Comparison of ENCODE assay signal across 8 mouse cellular contexts in the genomic region with DNA sequence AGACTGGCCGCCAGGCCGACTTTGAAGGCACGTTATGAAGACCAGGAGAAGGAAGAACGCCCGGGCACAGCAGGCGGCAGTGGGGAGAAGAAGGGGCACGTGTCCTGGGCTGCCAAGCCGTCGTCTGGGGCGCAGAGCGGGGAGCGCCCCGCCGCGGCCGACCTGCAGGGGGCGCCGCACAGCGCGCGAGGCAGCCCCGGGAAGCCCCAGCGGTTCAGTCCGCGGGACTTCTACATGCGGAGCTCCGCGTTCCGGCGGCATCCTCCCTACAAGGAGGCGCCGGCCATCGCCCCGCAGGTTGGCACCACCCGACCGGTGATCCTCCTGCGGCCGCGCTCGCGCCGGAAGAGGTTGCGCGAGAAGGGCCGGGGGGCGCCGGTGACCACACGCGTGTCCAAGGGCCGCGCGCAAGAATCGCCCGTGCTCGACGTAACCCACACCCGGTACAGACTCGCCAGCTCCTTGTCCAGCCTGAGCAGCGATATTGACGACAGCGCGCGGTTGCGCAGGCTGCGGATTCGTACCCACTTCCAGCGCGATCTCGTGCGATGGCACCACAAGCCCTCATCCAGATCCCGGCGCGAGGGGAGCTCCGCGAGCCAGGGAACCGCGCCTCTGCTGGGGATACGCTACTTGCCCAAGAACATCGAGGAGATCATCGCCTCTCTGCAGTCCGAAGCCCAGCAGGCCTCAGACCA. TPM values are rescaled to one million over a fixed set of nuclear protein-coding genes. Genes with fewer than 3 reads are reported as not detected.
DNase-seq lines count a peak whose midpoint lies in the region; ATAC-seq lines count a peak whose summit lies in the region.

No protein-coding gene starts in this region.

- H3K9ac ChIP-seq in kidney, embryonic 14.5 days (ENCODE audit: low read depth, low read length): peak overlapping the region; percentile 47; the same call in 1 of the 2 replicates
- H3K9ac ChIP-seq in stomach, embryonic 16.5 days (ENCODE audit: low read length): peak overlapping the region; percentile 75

- no peaks in the 10 kb centered on the region; the same call in 1 of the 2 replicates for H3K9me3 ChIP-seq in kidney, embryonic 14.5 days (ENCODE audit: control insufficient read depth, low read length)
- H3K9me3 ChIP-seq in stomach, embryonic 16.5 days (replicated peaks; ENCODE audit: control insufficient read depth, low read length): peaks cover 8% of the 10 kb centered on the region; the same call in 1 of the 2 replicates

- WGBS in kidney, embryonic 14.5 days: 3% methylated on average over 80 of the region's 81 CpGs
- 4% methylated on average over 81 of the region's 81 CpGs for WGBS in stomach, embryonic 16.5 days

- H3K27ac ChIP-seq in kidney, embryonic 14.5 days (ENCODE audit: low read depth, low read length): no peak overlapping the region
- no peak overlapping the region for H3K27ac ChIP-seq in stomach, embryonic 16.5 days (ENCODE audit: low read length)

- no peak for DNase-seq in kidney, adult 9 months
- peak; percentile 10 for DNase-seq in adrenal gland, postnatal 25 days
- DNase-seq in layer of hippocampus, postnatal 25 days (ENCODE audit: extremely low spot score in 1 of 2, low spot score in 1 of 2): peak; percentile 32
- peak; percentile 58 to 69 for DNase-seq in lung, postnatal 4 days

- peak overlapping the region; percentile 77 for H3K4me2 ChIP-seq in kidney, embryonic 14.5 days (replicated peaks; ENCODE audit: low read depth, low read length)
- H3K4me2 ChIP-seq in stomach, embryonic 16.5 days (ENCODE audit: low read depth, low read length): peak overlapping the region; percentile 79

- H3K4me1 ChIP-seq in kidney, embryonic 14.5 days (ENCODE audit: control insufficient read depth, insufficient read depth, low read length): no peaks in the 10 kb centered on the region
- H3K4me1 ChIP-seq in stomach, embryonic 16.5 days (ENCODE audit: control insufficient read depth, insufficient read depth, low read length): 0 out of 2 replicates have a peak, but pooled peaks cover 5% of the 10 kb centered on the region

- H3K27me3 ChIP-seq in kidney, embryonic 14.5 days (ENCODE audit: control insufficient read depth, insufficient read depth, low read length): peaks cover 34% of the 10 kb centered on the region
- H3K27me3 ChIP-seq in stomach, embryonic 16.5 days (ENCODE audit: control insufficient read depth, insufficient read depth, low read length): peaks cover 10% of the 10 kb centered on the region; the same call in 1 of the 2 replicates

- ATAC-seq in kidney, embryonic 14.5 days (ENCODE audit: low FRiP score, low TSS enrichment): peak; percentile 94
- ATAC-seq in frontal cortex, adult (ENCODE audit: low TSS enrichment): peak; percentile 69; the same call in 1 of the 2 replicates
- peak; percentile 88; the same call in 1 of the 2 replicates for ATAC-seq in stomach, embryonic 16.5 days (ENCODE audit: insufficient read depth, low FRiP score)
- ATAC-seq in erythroid progenitor cell, adult 5-6 weeks (replicated peaks; ENCODE audit: low FRiP score, poor library complexity, severe bottlenecking): no peak

- H3K4me3 ChIP-seq in kidney, embryonic 14.5 days (ENCODE audit: low read length): peak overlapping the region; percentile 52
- peak overlapping the region; percentile 58 for H3K4me3 ChIP-seq in stomach, embryonic 16.5 days (replicated peaks; ENCODE audit: low read length)

- H3K36me3 ChIP-seq in kidney, embryonic 14.5 days (ENCODE audit: control insufficient read depth, insufficient read depth, low read length): no peaks in the 10 kb centered on the region
- no peaks in the 10 kb centered on the region; the same call in 1 of the 2 replicates for H3K36me3 ChIP-seq in stomach, embryonic 16.5 days (ENCODE audit: control insufficient read depth, insufficient read depth, low read length)

RNA-seq across cellular contexts. Expression of gene Ttc6, which starts 12.2 kb away (rescaled TPM):
- polyA plus RNA-seq in kidney, embryonic 14.5 days (2014; fragmentation: Nextera tagmentation; extraction: Ambion mirVana): 0.22 and 0.47 TPM in 2 replicates
- total RNA-seq in adrenal gland, postnatal 25 days (2021): not detected in 2 replicates
- total RNA-seq in layer of hippocampus, postnatal 25 days (2021): under 1 TPM; 0.28 to 0.30 TPM
- polyA plus RNA-seq in stomach, embryonic 16.5 days (2015; fragmentation: Nextera tagmentation; extraction: Ambion mirVana): 2.8 and 3.5 TPM in 2 replicates
- not detected in 2 replicates for total RNA-seq in erythroid progenitor cell, adult 5-6 weeks (2015; ENCODE audit: low replicate concordance)
- total RNA-seq in erythroid progenitor cell, adult 5-6 weeks (2017; ENCODE audit: low replicate concordance): not detected in 2 replicates

RNA-seq across cellular contexts. Expression of gene Foxa1, which starts 29.4 kb away (rescaled TPM):
- 1.5 and 1.6 TPM in 2 replicates for polyA plus RNA-seq in kidney, embryonic 14.5 days (2014; fragmentation: Nextera tagmentation; extraction: Ambion mirVana)
- total RNA-seq in adrenal gland, postnatal 25 days (2021): not detected in 2 replicates
- total RNA-seq in layer of hippocampus, postnatal 25 days (2021): not detected
- 9.8 and 10.0 TPM in 2 replicates for polyA plus RNA-seq in stomach, embryonic 16.5 days (2015; fragmentation: Nextera tagmentation; extraction: Ambion mirVana)
- not detected in 2 replicates for total RNA-seq in erythroid progenitor cell, adult 5-6 weeks (2015; ENCODE audit: low replicate concordance)
- total RNA-seq in erythroid progenitor cell, adult 5-6 weeks (2017; ENCODE audit: low replicate concordance): not detected in 2 replicates
